Mouse (Mus musculus) embryonic facial prominence, embryonic 15.5 days (tissue): ENCODE results near the gene Exosc2. TPM values are rescaled to one million over a fixed set of nuclear protein-coding genes. Genes with fewer than 3 reads are reported as not detected.
A peak's percentile ranks its signal among the peaks of the same experiment; 100 is the strongest.
"Not testable (repeated sequence)": the region's sequence is repeated elsewhere in the genome, so short reads cannot be mapped to it uniquely, and the experiment has no call there.

ENCODE experiments used
- ATAC-seq: fragments of 200-750 bp; cut with Nextera tagmentation; 2 replicates; pipeline ENCODE4 v1.8.0; 2017; ENCODE audit warnings: low read depth, moderate TSS enrichment; ENCODE audit not compliant: insufficient number of reproducible peaks, low FRiP score, low TSS enrichment
- H3K27ac ChIP-seq: fragments of 300-500 bp; sonication (generic); replicated peaks from 2 replicates; pipeline ENCODE4 v1.5.1; 2015; ENCODE audit warnings: mild to moderate bottlenecking, inconsistent platforms
- H3K27me3 ChIP-seq: fragments of 300-500 bp; sonication (generic); 2 replicates; pipeline ENCODE4 v1.6.1; 2015; ENCODE audit warnings: inconsistent platforms
- H3K36me3 ChIP-seq: fragments of 300-500 bp; sonication (generic); 2 replicates; pipeline ENCODE4 v1.6.1; 2015; ENCODE audit warnings: mild to moderate bottlenecking, inconsistent platforms
- H3K4me1 ChIP-seq: fragments of 300-500 bp; sonication (generic); 2 replicates; pipeline ENCODE4 v1.6.1; 2015; ENCODE audit warnings: inconsistent platforms
- H3K4me2 ChIP-seq: fragments of 300-500 bp; sonication (generic); replicated peaks from 2 replicates; pipeline ENCODE4 v1.6.1; 2015; ENCODE audit warnings: mild to moderate bottlenecking, inconsistent platforms
- H3K4me3 ChIP-seq: fragments of 300-500 bp; sonication (generic); replicated peaks from 2 replicates; pipeline ENCODE4 v1.5.1; 2015; ENCODE audit warnings: mild to moderate bottlenecking, inconsistent platforms
- H3K9ac ChIP-seq: fragments of 300-500 bp; sonication (generic); 2 replicates; pipeline ENCODE4 v1.6.1; 2015; ENCODE audit warnings: inconsistent platforms
- H3K9me3 ChIP-seq: fragments of 300-500 bp; sonication (generic); replicated peaks from 2 replicates; pipeline ENCODE4 v1.6.1; 2016; ENCODE audit warnings: inconsistent platforms
- WGBS: fragments of 180-500 bp; shearing (Covaris S2); methylation state at CpG from one replicate; pipeline ENCODE4 v1.1.7; 2015; 5-methylcytosine and 5-hydroxymethylcytosine counted together
- polyA plus RNA-seq: library from polyadenylated mRNA; unstranded; fragments of >200 nt; fragmentation: Nextera tagmentation; extraction: Ambion mirVana; gene quantifications from 2 replicates; pipeline ENCODE4 v1.2.1, GENCODE M21; 2015

The Exosc2 gene
- polyA plus RNA-seq, 1 experiment from 2014 or later = 64.0 TPM

GRCm38 (mm10) chr2:31681051-31681707, 10.7 kb downstream of the Exosc2 start:
- ATAC-seq, H3K4me2 ChIP-seq, H3K9ac ChIP-seq, H3K4me1 ChIP-seq, H3K27ac ChIP-seq, H3K27me3 ChIP-seq, H3K4me3 ChIP-seq, H3K9me3 ChIP-seq: not testable (repeated sequence)
- 85% methylated on average over 15 of the region's 15 CpGs for WGBS
- peaks cover 46% of the 10 kb centered on the region for H3K36me3 ChIP-seq

DNA sequence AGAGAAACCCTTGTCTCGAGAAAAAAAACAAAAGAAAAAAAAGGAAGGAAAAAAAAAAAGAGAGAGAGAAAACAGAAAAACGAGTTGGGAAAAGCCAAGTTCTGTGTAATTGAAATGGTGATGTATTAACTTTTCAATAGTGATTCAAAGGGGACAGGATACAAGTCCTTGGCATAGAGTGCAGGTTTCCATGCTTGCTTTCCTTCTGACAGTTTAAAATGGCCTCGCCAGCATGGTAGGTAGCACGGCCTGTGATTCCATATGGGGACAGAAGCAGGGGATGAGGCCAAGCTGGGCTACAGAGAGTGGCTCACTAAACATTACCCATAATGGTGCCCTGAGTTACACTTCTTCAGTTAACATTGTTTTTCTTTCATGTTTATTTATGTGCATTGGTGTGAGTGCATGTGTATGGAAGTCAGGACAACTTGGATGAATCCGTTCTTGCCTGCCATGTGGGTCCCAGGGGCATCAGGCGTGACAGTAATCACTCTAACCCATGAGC, 11.3 kb downstream of the Exosc2 start:
- H3K4me1 ChIP-seq = no peaks in the 10 kb centered on the region
- H3K27ac ChIP-seq = no peak overlapping the region
- no peak for ATAC-seq
- H3K36me3 ChIP-seq = peaks cover 40% of the 10 kb centered on the region
- H3K4me3 ChIP-seq = no peak overlapping the region
- 86% methylated on average over 6 of the region's 6 CpGs for WGBS
- H3K4me2 ChIP-seq = no peak overlapping the region
- no peaks in the 10 kb centered on the region for H3K9me3 ChIP-seq
- H3K9ac ChIP-seq = no peak overlapping the region
- no peaks in the 10 kb centered on the region for H3K27me3 ChIP-seq

DNA sequence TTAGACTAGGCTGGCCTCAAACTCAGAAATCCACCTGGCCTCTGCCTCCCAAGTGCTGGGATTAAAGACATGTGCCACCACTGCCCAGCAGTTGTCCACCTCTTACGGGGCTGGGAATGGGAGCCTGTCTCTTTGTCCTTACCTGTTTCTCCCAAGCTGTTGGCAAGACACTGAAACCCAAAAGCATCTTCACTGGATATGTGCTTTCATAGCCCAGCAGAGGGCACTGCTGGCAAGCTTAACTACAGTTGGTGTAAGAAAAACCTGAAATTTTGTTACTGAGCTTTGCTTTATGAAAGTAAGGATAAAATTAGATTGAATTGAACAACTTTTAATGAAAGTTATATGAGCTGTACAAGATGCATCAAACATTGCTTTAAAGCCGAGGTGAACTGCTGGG, 13.2 kb downstream of the Exosc2 start:
- no peak overlapping the region for H3K27ac ChIP-seq
- no peak overlapping the region for H3K4me3 ChIP-seq
- no peak overlapping the region for H3K9ac ChIP-seq
- WGBS = 17% methylated on average over 2 of the region's 2 CpGs
- ATAC-seq = no peak
- no peaks in the 10 kb centered on the region for H3K9me3 ChIP-seq
- no peak overlapping the region for H3K4me2 ChIP-seq
- H3K27me3 ChIP-seq = no peaks in the 10 kb centered on the region
- peaks cover 5% of the 10 kb centered on the region for H3K4me1 ChIP-seq
- peaks cover 23% of the 10 kb centered on the region for H3K36me3 ChIP-seq

GRCm38 (mm10) chr2:31688074-31688925, 17.8 kb downstream of the Exosc2 start, which contains the start of gene Abl1:
TSS of gene Abl1 (plus strand) at chr2:31688376.
- Histone ChIP-seq H3K27me3 (no peaks in the 10 kb centered on the region), H3K27ac (peak within 1 kb of the TSS; percentile 93), H3K9me3 (no peaks in the 10 kb centered on the region), H3K4me2 (peak within 1 kb of the TSS; percentile 72), H3K4me1 (peaks cover 17% of the 10 kb centered on the region), H3K9ac (peak within 1 kb of the TSS; percentile 94), H3K4me3 (peak within 1 kb of the TSS; percentile 98), H3K36me3 (no peaks in the 10 kb centered on the region)
- under 1% methylated on average over 64 of the region's 64 CpGs for WGBS
- peak; percentile 100 for ATAC-seq

GRCm38 (mm10) chr2:31689045-31689444, 18.5 kb downstream of the Exosc2 start:
- Histone ChIP-seq H3K4me2 (peak overlapping the region; percentile 72), H3K27me3 (no peaks in the 10 kb centered on the region), H3K36me3 (no peaks in the 10 kb centered on the region), H3K9me3 (no peaks in the 10 kb centered on the region), H3K9ac (peak overlapping the region; percentile 94), H3K4me1 (peaks cover 17% of the 10 kb centered on the region), H3K27ac (peak overlapping the region; percentile 93), H3K4me3 (peak overlapping the region; percentile 98)
- under 1% methylated on average over 12 of the region's 12 CpGs for WGBS
- no peak for ATAC-seq

DNA sequence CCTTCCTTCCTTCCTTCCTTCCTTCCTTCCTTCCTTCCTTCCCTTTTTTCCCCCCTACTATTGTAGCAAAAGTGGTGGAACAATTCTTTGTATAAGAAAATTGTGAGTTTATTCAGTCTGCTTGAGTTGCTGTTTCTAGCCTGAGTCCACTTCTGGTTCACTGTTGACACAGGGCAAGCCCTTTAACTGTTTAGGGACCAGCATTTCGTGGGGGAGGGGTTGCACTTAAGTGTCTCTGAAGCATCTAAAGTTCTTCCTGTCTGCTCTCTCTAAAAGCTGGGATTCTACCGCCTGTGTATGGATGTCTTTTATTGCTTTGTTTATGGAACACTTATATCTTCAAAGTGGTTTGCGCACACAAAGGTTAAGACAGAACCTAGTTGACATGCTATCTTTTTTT, 19.5 kb downstream of the Exosc2 start:
- H3K4me2 ChIP-seq = peak overlapping the region; percentile 72
- peaks cover 17% of the 10 kb centered on the region for H3K4me1 ChIP-seq
- no peaks in the 10 kb centered on the region for H3K9me3 ChIP-seq
- peak overlapping the region; percentile 98 for H3K4me3 ChIP-seq
- no peak overlapping the region for H3K9ac ChIP-seq
- no peak for ATAC-seq
- WGBS = 42% methylated on average over 3 of the region's 3 CpGs
- no peaks in the 10 kb centered on the region for H3K36me3 ChIP-seq
- H3K27me3 ChIP-seq = no peaks in the 10 kb centered on the region
- no peak overlapping the region for H3K27ac ChIP-seq

GRCm38 (mm10) chr2:31698209-31698608, 27.7 kb downstream of the Exosc2 start:
- Histone ChIP-seq H3K4me1 (0 out of 2 replicates have a peak, but pooled peaks cover 3% of the 10 kb centered on the region), H3K4me2 (no peak overlapping the region), H3K27me3 (no peaks in the 10 kb centered on the region), H3K36me3 (peaks cover 36% of the 10 kb centered on the region), H3K27ac (no peak overlapping the region), H3K9me3 (no peaks in the 10 kb centered on the region), H3K9ac (no peak overlapping the region), H3K4me3 (no peak overlapping the region)
- no peak for ATAC-seq

DNA sequence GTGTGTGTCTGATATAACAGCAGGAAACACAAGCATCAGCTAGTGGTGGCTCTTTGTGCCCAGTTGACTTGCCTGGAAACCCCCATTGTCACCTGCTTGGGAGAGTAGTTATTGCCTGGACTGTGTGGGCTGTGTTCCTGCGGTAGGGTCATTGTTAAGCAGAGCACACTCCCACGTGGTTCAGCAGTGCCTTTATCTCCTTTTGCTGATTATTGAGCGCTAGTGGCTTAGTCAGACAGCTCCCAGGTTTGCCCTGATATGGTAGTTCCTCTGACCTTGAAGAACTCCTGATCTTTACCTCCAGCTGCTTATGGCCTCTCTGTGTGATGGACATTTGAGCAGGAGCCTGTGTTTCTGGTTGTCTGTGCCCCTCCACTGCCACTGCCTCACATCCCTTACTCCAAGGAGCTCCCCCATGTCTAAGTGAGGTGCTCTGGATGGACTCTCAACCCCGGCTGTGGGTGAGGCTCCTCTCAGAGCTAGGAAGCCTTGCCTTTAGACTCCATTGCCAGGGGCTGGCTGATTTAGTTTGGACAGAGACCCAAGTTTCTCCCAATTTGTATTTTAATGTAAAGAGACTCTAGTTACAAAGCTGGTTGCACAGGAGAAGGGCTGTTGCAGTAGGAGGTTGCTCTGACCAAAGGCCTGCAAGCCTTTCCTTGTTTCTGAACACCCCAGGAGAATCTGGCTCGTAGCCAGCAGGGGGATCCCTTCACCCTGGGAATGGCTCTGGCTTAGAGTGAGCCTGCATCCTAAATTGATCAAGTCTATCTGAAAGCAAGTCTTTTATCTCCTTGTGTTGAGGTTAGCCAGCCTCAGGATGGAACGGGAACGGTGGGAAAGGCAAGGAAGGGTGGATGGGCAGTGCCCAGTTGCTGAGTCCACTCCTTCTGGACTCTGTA, 30.3 kb downstream of the Exosc2 start:
- WGBS = 57% methylated on average over 7 of the region's 7 CpGs
- no peak for ATAC-seq
- Histone ChIP-seq H3K4me2 (no peak overlapping the region), H3K9me3 (no peaks in the 10 kb centered on the region), H3K9ac (no peak overlapping the region), H3K36me3 (peaks cover 30% of the 10 kb centered on the region), H3K27me3 (no peaks in the 10 kb centered on the region), H3K27ac (no peak overlapping the region), H3K4me1 (0 out of 2 replicates have a peak, but pooled peaks cover 3% of the 10 kb centered on the region), H3K4me3 (no peak overlapping the region)

DNA sequence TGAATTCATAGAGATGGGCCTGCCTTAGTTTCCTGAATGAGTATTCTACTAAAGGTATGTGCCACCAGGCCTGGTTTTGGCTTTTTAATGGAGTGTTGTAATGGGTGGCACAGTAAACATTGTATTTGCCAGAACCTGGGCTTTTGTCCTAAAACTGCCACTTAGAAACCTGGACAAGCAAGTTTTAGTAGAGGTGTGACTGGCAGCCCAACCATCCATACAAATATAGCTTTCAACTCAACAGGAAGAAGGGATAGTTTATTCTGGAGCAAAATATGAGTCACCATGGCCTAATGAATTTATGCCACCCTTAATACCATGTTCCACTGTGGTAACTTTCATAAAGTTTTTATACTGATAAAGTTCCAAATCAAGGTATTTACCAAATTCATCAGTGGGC, 32.7 kb downstream of the Exosc2 start:
- H3K4me3 ChIP-seq = no peak overlapping the region
- H3K36me3 ChIP-seq = peaks cover 16% of the 10 kb centered on the region
- no peak overlapping the region for H3K4me2 ChIP-seq
- H3K27ac ChIP-seq = no peak overlapping the region
- 0 out of 2 replicates have a peak, but pooled peaks cover 3% of the 10 kb centered on the region for H3K4me1 ChIP-seq
- no peaks in the 10 kb centered on the region for H3K27me3 ChIP-seq
- ATAC-seq = no peak
- H3K9ac ChIP-seq = no peak overlapping the region
- no peaks in the 10 kb centered on the region for H3K9me3 ChIP-seq

- no peaks in the 10 kb centered on the region for H3K9me3 ChIP-seq
- no peak overlapping the region for H3K9ac ChIP-seq
- no peaks in the 10 kb centered on the region for H3K36me3 ChIP-seq
- 0 out of 2 replicates have a peak, but pooled peaks cover 2% of the 10 kb centered on the region for H3K4me1 ChIP-seq
- no peak overlapping the region for H3K4me3 ChIP-seq
- no peak overlapping the region for H3K27ac ChIP-seq
- H3K4me2 ChIP-seq = no peak overlapping the region
- no peaks in the 10 kb centered on the region for H3K27me3 ChIP-seq
- no peak for ATAC-seq
Measured at GRCm38 (mm10) chr2:31705914-31706313, 35.4 kb downstream of the Exosc2 start.

GRCm38 (mm10) chr2:31706531-31706930, 36.0 kb downstream of the Exosc2 start:
- Histone ChIP-seq H3K9ac (no peak overlapping the region), H3K36me3 (no peaks in the 10 kb centered on the region), H3K4me3 (no peak overlapping the region), H3K4me1 (no peaks in the 10 kb centered on the region), H3K27me3 (no peaks in the 10 kb centered on the region), H3K27ac (no peak overlapping the region), H3K9me3 (no peaks in the 10 kb centered on the region), H3K4me2 (no peak overlapping the region)
- WGBS = 56% methylated on average over 2 of the region's 2 CpGs
- no peak for ATAC-seq
